Mouse (Mus musculus) stomach, embryonic 15.5 days (tissue): ENCODE data around the gene Uaca. TPM values are rescaled to one million over a fixed set of nuclear protein-coding genes. Genes with fewer than 3 reads are reported as not detected.

Experiments used
- ATAC-seq: fragments of 200-750 bp; cut with Nextera tagmentation; 2 replicates; pipeline ENCODE4 v1.8.0; 2017; ENCODE audit warnings: low read depth, moderate number of reproducible peaks, moderate TSS enrichment; ENCODE audit not compliant: insufficient read depth, low FRiP score
- H3K27ac ChIP-seq: fragments of 300-500 bp; sonication (generic); 2 replicates; pipeline ENCODE4 v1.5.1; 2015; ENCODE audit warnings: mild to moderate bottlenecking, inconsistent platforms
- H3K27me3 ChIP-seq: fragments of 300-500 bp; sonication (generic); replicated peaks from 2 replicates; pipeline ENCODE4 v1.6.1; 2015; ENCODE audit warnings: inconsistent platforms
- H3K36me3 ChIP-seq: fragments of 300-500 bp; sonication (generic); 2 replicates; pipeline ENCODE4 v1.6.1; 2015; ENCODE audit warnings: inconsistent platforms
- H3K4me1 ChIP-seq: fragments of 300-500 bp; sonication (generic); 2 replicates; pipeline ENCODE4 v1.6.1; 2015; ENCODE audit warnings: inconsistent platforms
- H3K4me2 ChIP-seq: fragments of 300-500 bp; sonication (generic); 2 replicates; pipeline ENCODE4 v1.6.1; 2015; ENCODE audit warnings: mild to moderate bottlenecking, inconsistent platforms
- H3K4me3 ChIP-seq: fragments of 300-500 bp; sonication (generic); replicated peaks from 2 replicates; pipeline ENCODE4 v1.5.1; 2015; ENCODE audit warnings: inconsistent platforms
- H3K9ac ChIP-seq: fragments of 300-500 bp; sonication (generic); 2 replicates; pipeline ENCODE4 v1.6.1; 2015; ENCODE audit warnings: inconsistent platforms
- H3K9me3 ChIP-seq: fragments of 300-500 bp; sonication (generic); 2 replicates; pipeline ENCODE4 v1.6.1; 2016; ENCODE audit warnings: inconsistent platforms
- WGBS: fragments of 180-500 bp; shearing (Covaris S2); methylation state at CpG from one replicate; pipeline ENCODE4 v1.1.7; 2015; 5-methylcytosine and 5-hydroxymethylcytosine counted together
- polyA plus RNA-seq: library from polyadenylated mRNA; unstranded; fragments of >200 nt; fragmentation: Nextera tagmentation; extraction: Ambion mirVana; gene quantifications from 2 replicates; pipeline ENCODE4 v1.2.1, GENCODE M21; 2015

Gene Uaca
- polyA plus RNA-seq, 1 experiment from 2014 or later, result 36.1 TPM

GRCm38 (mm10) chr9:60870919-60871503, 76.7 kb downstream of the Uaca start:
- no peak overlapping the region for H3K4me3 ChIP-seq
- no peaks in the 10 kb centered on the region; the same call in 1 of the 2 replicates for H3K4me1 ChIP-seq
- 83% methylated on average over 28 of the region's 28 CpGs for WGBS
- no peak for ATAC-seq
- no peak overlapping the region for H3K9ac ChIP-seq
- H3K27me3 ChIP-seq, result no peaks in the 10 kb centered on the region
- peaks cover 13% of the 10 kb centered on the region for H3K36me3 ChIP-seq
- no peak overlapping the region for H3K27ac ChIP-seq
- H3K9me3 ChIP-seq, result no peaks in the 10 kb centered on the region
- H3K4me2 ChIP-seq, result no peak overlapping the region

GRCm38 (mm10) chr9:60873257-60874054, 79.1 kb downstream of the Uaca start:
- Histone ChIP-seq H3K9me3 (no peaks in the 10 kb centered on the region), H3K4me2 (no peak overlapping the region), H3K9ac (no peak overlapping the region), H3K36me3 (peaks cover 16% of the 10 kb centered on the region), H3K4me1 (no peaks in the 10 kb centered on the region; the same call in 1 of the 2 replicates), H3K27ac (peak overlapping the region; percentile 57), H3K4me3 (no peak overlapping the region), H3K27me3 (no peaks in the 10 kb centered on the region)
- WGBS, result 65% methylated on average over 13 of the region's 13 CpGs
- ATAC-seq, result peak; percentile 43; the same call in 1 of the 2 replicates

GRCm38 (mm10) chr9:60874055-60874392, 79.7 kb downstream of the Uaca start:
- H3K9ac ChIP-seq, result no peak overlapping the region
- H3K4me2 ChIP-seq, result no peak overlapping the region
- H3K36me3 ChIP-seq, result peaks cover 16% of the 10 kb centered on the region
- WGBS, result 67% methylated on average over 8 of the region's 8 CpGs
- H3K27ac ChIP-seq, result peak overlapping the region; percentile 57
- H3K9me3 ChIP-seq, result no peaks in the 10 kb centered on the region
- H3K27me3 ChIP-seq, result no peaks in the 10 kb centered on the region
- peak; percentile 10; the same call in 1 of the 2 replicates for ATAC-seq
- H3K4me1 ChIP-seq, result no peaks in the 10 kb centered on the region; the same call in 1 of the 2 replicates
- H3K4me3 ChIP-seq, result no peak overlapping the region

GRCm38 (mm10) chr9:60876085-60876484, 81.7 kb downstream of the Uaca start:
- ATAC-seq, result no peak
- WGBS, result 93% methylated on average over 9 of the region's 9 CpGs
- H3K4me2 ChIP-seq, result no peak overlapping the region
- H3K27ac ChIP-seq, result no peak overlapping the region
- H3K4me3 ChIP-seq, result no peak overlapping the region
- no peak overlapping the region for H3K9ac ChIP-seq
- H3K27me3 ChIP-seq, result no peaks in the 10 kb centered on the region
- H3K4me1 ChIP-seq, result no peaks in the 10 kb centered on the region; the same call in 1 of the 2 replicates
- H3K9me3 ChIP-seq, result no peaks in the 10 kb centered on the region
- H3K36me3 ChIP-seq, result peaks cover 18% of the 10 kb centered on the region

- H3K27ac ChIP-seq, result no peak overlapping the region
- H3K9ac ChIP-seq, result no peak overlapping the region
- H3K36me3 ChIP-seq, result peaks cover 15% of the 10 kb centered on the region
- H3K4me3 ChIP-seq, result no peak overlapping the region
- H3K4me1 ChIP-seq, result no peaks in the 10 kb centered on the region; the same call in 1 of the 2 replicates
- ATAC-seq, result no peak
- H3K9me3 ChIP-seq, result no peaks in the 10 kb centered on the region
- no peaks in the 10 kb centered on the region for H3K27me3 ChIP-seq
- 85% methylated on average over 8 of the region's 8 CpGs for WGBS
- no peak overlapping the region for H3K4me2 ChIP-seq
These were observed 82.2 kb downstream of the Uaca start for GRCm38 (mm10) chr9:60876531-60876930.

GRCm38 (mm10) chr9:60878051-60878557, 83.8 kb downstream of the Uaca start:
- H3K36me3 ChIP-seq, result peaks cover 12% of the 10 kb centered on the region; the same call in 1 of the 2 replicates
- H3K27ac ChIP-seq, result no peak overlapping the region
- no peak overlapping the region for H3K4me2 ChIP-seq
- 80% methylated on average over 8 of the region's 8 CpGs for WGBS
- no peaks in the 10 kb centered on the region for H3K9me3 ChIP-seq
- H3K4me3 ChIP-seq, result no peak overlapping the region
- no peak for ATAC-seq
- H3K27me3 ChIP-seq, result no peaks in the 10 kb centered on the region
- H3K4me1 ChIP-seq, result no peaks in the 10 kb centered on the region; the same call in 1 of the 2 replicates
- no peak overlapping the region for H3K9ac ChIP-seq

GRCm38 (mm10) chr9:60878630-60879029, 84.3 kb downstream of the Uaca start:
- Histone ChIP-seq H3K9ac (no peak overlapping the region), H3K4me1 (no peaks in the 10 kb centered on the region; the same call in 1 of the 2 replicates), H3K27ac (no peak overlapping the region), H3K27me3 (no peaks in the 10 kb centered on the region), H3K9me3 (no peaks in the 10 kb centered on the region), H3K4me2 (no peak overlapping the region), H3K4me3 (no peak overlapping the region), H3K36me3 (peaks cover 12% of the 10 kb centered on the region; the same call in 1 of the 2 replicates)
- ATAC-seq, result no peak
- 82% methylated on average over 3 of the region's 3 CpGs for WGBS

GRCm38 (mm10) chr9:60885148-60885547, 90.8 kb downstream of the Uaca start:
- Histone ChIP-seq H3K9me3 (no peaks in the 10 kb centered on the region), H3K36me3 (peaks cover 9% of the 10 kb centered on the region; the same call in 1 of the 2 replicates), H3K4me1 (0 out of 2 replicates have a peak, but pooled peaks cover 2% of the 10 kb centered on the region), H3K4me3 (no peak overlapping the region), H3K4me2 (no peak overlapping the region), H3K27ac (no peak overlapping the region), H3K27me3 (no peaks in the 10 kb centered on the region), H3K9ac (no peak overlapping the region)
- 64% methylated on average over 6 of the region's 6 CpGs for WGBS
- ATAC-seq, result no peak

GRCm38 (mm10) chr9:60886431-60887371, 92.4 kb downstream of the Uaca start:
- no peaks in the 10 kb centered on the region for H3K9me3 ChIP-seq
- no peak overlapping the region for H3K4me2 ChIP-seq
- peak overlapping the region; percentile 59; the same call in 1 of the 2 replicates for H3K27ac ChIP-seq
- 0 out of 2 replicates have a peak, but pooled peaks cover 3% of the 10 kb centered on the region for H3K36me3 ChIP-seq
- H3K4me1 ChIP-seq, result 0 out of 2 replicates have a peak, but pooled peaks cover 2% of the 10 kb centered on the region
- H3K4me3 ChIP-seq, result no peak overlapping the region
- H3K9ac ChIP-seq, result no peak overlapping the region
- 63% methylated on average over 18 of the region's 18 CpGs for WGBS
- ATAC-seq, result no peak
- H3K27me3 ChIP-seq, result no peaks in the 10 kb centered on the region

- H3K9ac ChIP-seq, result no peak overlapping the region
- ATAC-seq, result no peak; the same call in 1 of the 2 replicates
- WGBS, result 47% methylated on average over 9 of the region's 9 CpGs
- H3K27ac ChIP-seq, result peak overlapping the region; percentile 59; the same call in 1 of the 2 replicates
- H3K9me3 ChIP-seq, result no peaks in the 10 kb centered on the region
- H3K4me1 ChIP-seq, result 0 out of 2 replicates have a peak, but pooled peaks cover 2% of the 10 kb centered on the region
- 0 out of 2 replicates have a peak, but pooled peaks cover 3% of the 10 kb centered on the region for H3K36me3 ChIP-seq
- H3K27me3 ChIP-seq, result no peaks in the 10 kb centered on the region
- no peak overlapping the region for H3K4me3 ChIP-seq
- no peak overlapping the region for H3K4me2 ChIP-seq
These were observed 93.1 kb downstream of the Uaca start for GRCm38 (mm10) chr9:60887389-60887811.

- no peak overlapping the region for H3K27ac ChIP-seq
- no peaks in the 10 kb centered on the region for H3K36me3 ChIP-seq
- no peak overlapping the region for H3K4me2 ChIP-seq
- H3K27me3 ChIP-seq, result no peaks in the 10 kb centered on the region; the same call in 1 of the 2 replicates
- WGBS, result 83% methylated on average over 6 of the region's 6 CpGs
- ATAC-seq, result no peak
- H3K9me3 ChIP-seq, result no peaks in the 10 kb centered on the region
- peaks cover 1% of the 10 kb centered on the region; the same call in 1 of the 2 replicates for H3K4me1 ChIP-seq
- no peak overlapping the region for H3K4me3 ChIP-seq
- no peak overlapping the region for H3K9ac ChIP-seq
These were observed 99.2 kb downstream of the Uaca start for GRCm38 (mm10) chr9:60893511-60893910.
